Mouse (Mus musculus): Measurements from ENCODE around the gene Adam23. TPM values are rescaled to one million over a fixed set of nuclear protein-coding genes. Genes with fewer than 3 reads are reported as not detected.

The Adam23 gene
- polyA plus RNA-seq, 2 experiments from 2014 or later: not detected

- ATAC-seq: no peak
Observed at GRCm38 (mm10) chr1:63484646-63485045, 39.0 kb downstream of the Adam23 start.

- ATAC-seq: no peak
Observed at GRCm38 (mm10) chr1:63486646-63487045, 41.0 kb downstream of the Adam23 start.

GRCm38 (mm10) chr1:63491001-63491400, 45.3 kb downstream of the Adam23 start:
- ATAC-seq: no peak

- ATAC-seq: no peak
Observed at GRCm38 (mm10) chr1:63493325-63493724, 47.6 kb downstream of the Adam23 start.

- no peak for ATAC-seq
Observed at GRCm38 (mm10) chr1:63507386-63507785, 61.7 kb downstream of the Adam23 start.

GRCm38 (mm10) chr1:63508801-63509200, 63.1 kb downstream of the Adam23 start:
- no peak for ATAC-seq

GRCm38 (mm10) chr1:63511416-63511815, 65.7 kb downstream of the Adam23 start:
- no peak for ATAC-seq

- ATAC-seq: no peak
Observed at GRCm38 (mm10) chr1:63517800-63518199, 72.1 kb downstream of the Adam23 start.

GRCm38 (mm10) chr1:63518814-63519213, 73.1 kb downstream of the Adam23 start:
- no peak for ATAC-seq

- ATAC-seq: no peak
Observed at GRCm38 (mm10) chr1:63529901-63530300, 84.2 kb downstream of the Adam23 start.

GRCm38 (mm10) chr1:63534271-63534827, 88.7 kb downstream of the Adam23 start:
- ATAC-seq: no peak

GRCm38 (mm10) chr1:63539884-63540613, 94.4 kb downstream of the Adam23 start:
- ATAC-seq: no peak

- ATAC-seq: no peak
Observed at GRCm38 (mm10) chr1:63544122-63544521, 98.4 kb downstream of the Adam23 start.

- ATAC-seq: no peak
Observed at GRCm38 (mm10) chr1:63553039-63553438, 107.3 kb downstream of the Adam23 start.

GRCm38 (mm10) chr1:63561772-63562520, 116.3 kb downstream of the Adam23 start:
- no peak for ATAC-seq

GRCm38 (mm10) chr1:63563928-63564327, 118.2 kb downstream of the Adam23 start:
- no peak for ATAC-seq

GRCm38 (mm10) chr1:63566501-63566900, 120.8 kb downstream of the Adam23 start:
- no peak for ATAC-seq

GRCm38 (mm10) chr1:63567031-63567430, 121.3 kb downstream of the Adam23 start:
- no peak for ATAC-seq

- no peak for ATAC-seq
Observed at GRCm38 (mm10) chr1:63572229-63572628, 126.5 kb downstream of the Adam23 start.

- no peak for ATAC-seq
Observed at GRCm38 (mm10) chr1:63573432-63573831, 127.7 kb downstream of the Adam23 start.

GRCm38 (mm10) chr1:63573864-63574611, 128.3 kb downstream of the Adam23 start:
- ATAC-seq: no peak

GRCm38 (mm10) chr1:63576803-63577202, 131.1 kb downstream of the Adam23 start:
- no peak for ATAC-seq

GRCm38 (mm10) chr1:63579153-63579552, 133.5 kb downstream of the Adam23 start:
- ATAC-seq: no peak

Measured in activated CD4-positive, CD25-positive, alpha-beta regulatory T cell, adult 4 months (primary cell).